Mouse (Mus musculus) kidney, postnatal 4 days (tissue): ENCODE measurements at regions not wholly inside any gene's neighbourhood (a gene's known extent, or its start where the extent isn't known, plus 50 kb on each side); places are given as distances from the start of the nearest gene placed in this dataset.
A peak's percentile ranks its signal among the peaks of the same experiment; 100 is the strongest.

Experiments used
- DNase-seq, 2 experiments: peaks; one replicate each; pipeline ENCODE4 v3.0.0; 2021; ENCODE audit warnings: mixed read lengths in 2 of 2

- DNase-seq, result peak; percentile 22 to 35
These were observed 192.8 kb downstream of the Tm2d1 start for GRCm38 (mm10) chr4:98190318-98190717.

- no peak for DNase-seq
These were observed 193.2 kb downstream of the Tm2d1 start for GRCm38 (mm10) chr4:98189894-98190293.

- DNase-seq, result peak; percentile 35 to 36
These were observed 194.2 kb downstream of the Tm2d1 start for GRCm38 (mm10) chr4:98188944-98189343.

- DNase-seq, result no peak
These were observed 196.1 kb downstream of the Tm2d1 start for GRCm38 (mm10) chr4:98187038-98187437.

- DNase-seq, result peak; percentile 66 to 75
These were observed 201.1 kb downstream of the Tm2d1 start for GRCm38 (mm10) chr4:98182053-98182355.

GRCm38 (mm10) chr4:98181185-98182052 lies 201.7 kb downstream of the Tm2d1 start:
- DNase-seq, result no peak

GRCm38 (mm10) chr4:98180336-98180735 lies 202.8 kb downstream of the Tm2d1 start:
- peak; percentile 4 to 6 for DNase-seq
